Mouse (Mus musculus) erythroid progenitor cell, adult 5-6 weeks (primary cell): Measurements from ENCODE around the gene Mrpl12. TPM values are rescaled to one million over a fixed set of nuclear protein-coding genes. Genes with fewer than 3 reads are reported as not detected.
"Not testable (repeated sequence)": the region's sequence is repeated elsewhere in the genome, so short reads cannot be mapped to it uniquely, and the experiment has no call there.

Experiments
- ATAC-seq: replicated peaks from 2 replicates; pipeline ENCODE4 v1.8.0; 2016; ENCODE audit warnings: moderate number of reproducible peaks, mild to moderate bottlenecking, moderate TSS enrichment, inconsistent platforms; ENCODE audit not compliant: poor library complexity, low FRiP score, severe bottlenecking
- total RNA-seq, 2 experiments: library from RNA; stranded (forward) in 1 of 2; stranded (reverse) in 1 of 2; fragments of 150-400 nt in 1 of 2; fragments of 186-747, 209-891 nt in 1 of 2; gene quantifications; 2 replicates each; pipeline versions ENCODE4 v1.2.3 to v1.2.4; 2015 to 2017; ENCODE audit warnings: low replicate concordance in 2 of 2

Gene Mrpl12
- total RNA-seq, 2 experiments from 2014 or later: 11.6 to 17.6 TPM

- ATAC-seq: no peak
Measured at GRCm38 (mm10) chr11:120501701-120502100, 17.3 kb downstream of the Mrpl12 start.

- ATAC-seq: no peak
Measured at GRCm38 (mm10) chr11:120505661-120506060, 21.2 kb downstream of the Mrpl12 start.

GRCm38 (mm10) chr11:120506899-120507298, 22.5 kb downstream of the Mrpl12 start:
- ATAC-seq: no peak

- no peak for ATAC-seq
Measured at GRCm38 (mm10) chr11:120507611-120508289, 23.3 kb downstream of the Mrpl12 start.

GRCm38 (mm10) chr11:120508290-120508870, 24.0 kb downstream of the Mrpl12 start:
- ATAC-seq: no peak

GRCm38 (mm10) chr11:120509940-120510339, 25.5 kb downstream of the Mrpl12 start:
- 0 out of 2 replicates have a peak, but pooled peaks have one; percentile 37 for ATAC-seq

GRCm38 (mm10) chr11:120510375-120511030, 26.1 kb downstream of the Mrpl12 start:
- ATAC-seq: peak; percentile 74

- ATAC-seq: no peak
Measured at GRCm38 (mm10) chr11:120512790-120513453, 28.5 kb downstream of the Mrpl12 start.

GRCm38 (mm10) chr11:120514262-120514661, 29.8 kb downstream of the Mrpl12 start:
- not testable (repeated sequence) for ATAC-seq

GRCm38 (mm10) chr11:120515611-120516010, 31.2 kb downstream of the Mrpl12 start:
- ATAC-seq: peak; percentile 83

- no peak for ATAC-seq
Measured at GRCm38 (mm10) chr11:120517147-120517546, 32.7 kb downstream of the Mrpl12 start.

- ATAC-seq: no peak
Measured at GRCm38 (mm10) chr11:120518027-120518426, 33.6 kb downstream of the Mrpl12 start.

- ATAC-seq: no peak
Measured at GRCm38 (mm10) chr11:120518558-120518957, 34.1 kb downstream of the Mrpl12 start.

- ATAC-seq: no peak
Measured at GRCm38 (mm10) chr11:120519738-120520137, 35.3 kb downstream of the Mrpl12 start.

- ATAC-seq: no peak
Measured at GRCm38 (mm10) chr11:120520498-120520897, 36.1 kb downstream of the Mrpl12 start.

- no peak for ATAC-seq
Measured at GRCm38 (mm10) chr11:120520967-120521540, 36.6 kb downstream of the Mrpl12 start.

GRCm38 (mm10) chr11:120522581-120522980, 38.2 kb downstream of the Mrpl12 start:
- ATAC-seq: no peak

- ATAC-seq: no peak
Measured at GRCm38 (mm10) chr11:120525959-120526358, 41.5 kb downstream of the Mrpl12 start.

- ATAC-seq: peak; percentile 66
Measured at GRCm38 (mm10) chr11:120527690-120528354, 43.4 kb downstream of the Mrpl12 start.

- no peak for ATAC-seq
Measured at GRCm38 (mm10) chr11:120528903-120529302, 44.5 kb downstream of the Mrpl12 start.
